Mouse (Mus musculus): ENCODE data around the gene Foxl1.

DNA sequence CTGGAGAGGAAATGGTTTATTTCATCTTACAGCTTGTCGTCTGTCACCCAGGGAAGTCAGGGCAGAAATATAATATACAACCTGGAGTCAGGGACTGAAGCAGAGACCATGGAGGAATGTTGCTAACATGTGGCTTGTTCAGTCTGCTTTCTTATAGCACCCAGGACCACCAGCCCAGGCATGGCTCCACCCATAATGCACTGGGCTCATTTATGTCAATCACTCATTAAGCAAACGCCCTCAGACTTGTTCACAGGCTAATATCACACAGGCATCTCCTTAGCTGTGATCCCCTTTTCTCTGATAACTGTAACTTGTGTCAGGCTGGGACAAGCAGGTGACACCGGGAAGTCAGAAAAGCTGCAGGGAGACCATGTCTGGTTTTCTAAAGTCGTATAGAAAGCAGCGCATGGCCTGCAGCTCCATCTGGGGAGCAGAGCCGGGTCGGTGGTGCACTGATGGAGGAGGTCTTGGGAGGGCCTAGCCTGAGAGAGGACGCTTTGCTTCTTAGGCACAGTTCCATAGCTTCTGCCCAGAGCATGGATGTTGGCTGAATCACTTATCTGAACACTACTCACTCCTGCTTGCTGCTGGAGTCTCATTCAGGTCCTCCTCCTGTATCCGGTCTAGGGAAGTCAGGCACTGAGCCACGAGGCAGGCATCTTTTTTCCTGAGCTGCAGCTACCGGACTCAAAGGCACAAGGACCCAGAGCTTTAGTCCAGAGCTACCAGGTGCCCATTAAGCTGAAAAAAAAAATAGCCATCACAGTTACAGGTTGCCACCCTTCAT, 35.4 kb downstream of the Foxl1 start:
- TF ChIP-seq CTCF (IDR thresholded peaks at IDR 0.05; ENCODE audit: control insufficient read depth, insufficient read depth, low read length) (no peak), POLR2A (IDR thresholded peaks at IDR 0.05; ENCODE audit: borderline replicate concordance, control insufficient read depth, low read depth, low read length) (no peak)
